Mouse (Mus musculus) testis, adult 2 months (tissue): Measurements from ENCODE around the gene Slc25a13.

Source experiments
- CTCF ChIP-seq: fragments of 200-500 bp; IDR thresholded peaks from 2 replicates; pipeline ENCODE4 v1.5.1; 2012; ENCODE audit warnings: low read depth, mild to moderate bottlenecking, inconsistent platforms, low read length, moderate library complexity; ENCODE audit not compliant: control insufficient read depth, insufficient read depth, insufficient replicate concordance
- POLR2A ChIP-seq: fragments of 200-500 bp; IDR thresholded peaks from 2 replicates; pipeline ENCODE4 v1.6.1; 2012; ENCODE audit warnings: low read depth, mild to moderate bottlenecking, inconsistent platforms, low read length, moderate library complexity; ENCODE audit not compliant: control insufficient read depth

DNA sequence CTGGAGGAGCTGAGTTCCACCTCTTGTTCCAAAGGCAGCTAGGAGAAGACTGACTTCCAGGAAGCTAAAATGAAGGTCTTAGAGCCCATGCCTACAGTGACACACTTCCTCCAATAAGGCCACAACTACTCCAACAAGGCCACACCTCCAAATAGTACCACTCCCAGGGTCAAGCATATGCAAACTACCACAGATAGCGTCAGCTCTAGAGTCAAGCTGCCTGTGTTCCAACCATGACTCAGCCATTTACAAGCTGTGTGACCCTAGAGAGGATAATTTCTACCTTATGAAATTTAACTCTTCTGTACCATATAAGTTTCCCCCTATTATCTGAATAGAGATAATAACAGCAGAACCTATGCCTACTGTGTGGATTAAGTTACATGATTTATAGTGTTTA lies 9.6 kb downstream of the Slc25a13 start:
- TF ChIP-seq CTCF, result no peak
- no peak for TF ChIP-seq POLR2A
